Mouse (Mus musculus) Patski (cell line): Measurements from ENCODE around the gene Rhebl1. TPM values are rescaled to one million over a fixed set of nuclear protein-coding genes. Genes with fewer than 3 reads are reported as not detected.
A peak's percentile ranks its signal among the peaks of the same experiment; 100 is the strongest.

ENCODE experiments used
- ATAC-seq: fragments of 100-300 bp; one replicate; pipeline ENCODE4 v1.8.0; 2021
- CTCF ChIA-PET: fragments of 350-600 bp; sonication (Branson Sonifier 250); formaldehyde crosslinking; loops from one replicate; lab custom pipeline; 2022; ENCODE audit warnings: inconsistent platforms; lab: Charles Lee
- POLR2A ChIA-PET: fragments of 350-600 bp; sonication (Branson Sonifier 250); formaldehyde crosslinking; loops from one replicate; lab custom pipeline; 2022; ENCODE audit warnings: antibody characterized with exemption, inconsistent platforms; lab: Charles Lee
- DNase-seq: peaks from one replicate; pipeline ENCODE4 v3.0.0-alpha.2; 2011; ENCODE audit warnings: low read depth, low spot score
- H3K27me3 ChIP-seq: fragments of 371-371 bp; one replicate; pipeline ENCODE4 v1.5.1; 2021
- CTCF ChIP-seq: fragments of 100-300 bp; IDR thresholded peaks from one replicate; pipeline ENCODE4 v1.5.1; 2021
- in situ Hi-C: fragments of 300-500 bp; cut with MboI; formaldehyde crosslinking; loops from 3 replicates; pipeline ENCODE4 v1.11.1; 2018; ENCODE audit warnings: low pct_unique_long_range_greater_than_20kb, mixed read lengths
- polyA plus RNA-seq: library from polyadenylated mRNA; unstranded; gene quantifications from one replicate; pipeline ENCODE4 v1.2.3, GENCODE M21; 2021

The Rhebl1 gene
- polyA plus RNA-seq, 1 experiment from 2014 or later: 17.0 TPM

DNA sequence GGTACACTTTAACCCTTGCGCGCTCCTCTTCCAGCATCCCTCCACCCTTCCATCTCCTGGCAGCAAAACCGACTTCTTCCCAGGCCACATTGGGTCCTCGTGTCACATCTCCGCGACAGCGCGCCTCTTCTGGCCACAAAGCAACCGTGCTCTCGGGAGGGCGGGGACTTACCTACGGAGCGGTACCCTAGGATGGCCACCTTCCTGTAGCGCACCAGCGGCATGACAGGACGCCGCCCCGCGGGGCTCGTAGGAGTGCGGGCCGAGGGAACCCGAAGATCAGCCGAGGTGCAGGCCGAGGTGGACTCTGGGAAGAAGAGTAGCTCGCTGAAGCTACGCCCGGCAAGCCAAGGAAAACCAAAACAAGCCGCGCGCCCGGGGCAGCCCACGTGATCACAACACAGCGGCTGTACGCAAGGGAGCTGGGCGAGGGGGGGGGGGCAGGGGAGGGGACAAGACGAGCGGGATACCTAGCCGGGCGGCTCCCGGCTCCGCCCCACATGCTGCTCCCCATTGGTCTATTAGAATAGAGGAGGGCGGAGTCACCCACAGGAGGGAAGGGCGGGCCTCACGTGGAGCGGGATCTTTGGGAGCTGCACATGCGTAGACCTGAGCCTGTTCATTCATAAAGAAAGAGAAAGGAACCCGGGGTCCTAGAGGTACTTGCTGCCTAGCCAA is 13.2 kb downstream of the Rhebl1 start:
- peak; percentile 84 for ATAC-seq
- POLR2A ChIA-PET: interaction anchor here (0.6 kb wide), 1 partner anchor 570 kb away, joined by 4 read pairs; no protein-coding TSS in a partner anchor
- TF ChIP-seq CTCF: peak; percentile 53
- CTCF ChIA-PET: interaction anchor here (0.9 to 5.9 kb wide), 7 partner anchors 9 to 128 kb away, joined by 3 to 30 read pairs (median 4); no protein-coding TSS in a partner anchor
- H3K27me3 ChIP-seq: no peaks in the 10 kb centered on the region
- in situ Hi-C loops: loop anchor here (5.0 kb wide), 1 partner anchor 116 kb away; no protein-coding TSS in a partner anchor
- peak; percentile 58 for DNase-seq

DNA sequence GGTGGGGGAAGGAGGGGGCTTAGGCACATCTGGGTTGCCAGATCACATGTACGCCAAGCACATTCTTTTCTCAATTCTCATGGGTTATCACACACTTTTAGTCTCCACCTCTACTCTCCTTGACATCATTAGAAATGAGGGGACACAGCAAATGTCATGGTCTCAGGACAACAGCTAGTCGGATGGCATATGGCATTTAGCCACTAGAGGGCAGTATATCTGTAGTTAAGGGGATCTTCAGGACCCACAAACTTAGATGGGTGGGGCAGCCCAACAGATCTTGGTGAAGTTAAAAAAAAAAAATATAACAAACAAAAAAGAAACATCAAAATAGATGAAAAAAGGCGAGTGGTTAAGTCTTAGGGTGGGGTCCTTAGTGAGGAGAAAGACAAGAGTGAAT is 17.0 kb downstream of the Rhebl1 start:
- CTCF ChIA-PET: interaction anchor here (0.7 to 5.9 kb wide), 5 partner anchors 51 to 122 kb away, joined by 3 to 30 read pairs (median 6); partner anchors contain the start of gene Tuba1b
- POLR2A ChIA-PET: interaction anchor here (2.1 kb wide), 1 partner anchor 56 kb away, joined by 6 read pairs; the partner anchor contains the start of gene Tuba1b
- peak; percentile 87 for TF ChIP-seq CTCF

DNA sequence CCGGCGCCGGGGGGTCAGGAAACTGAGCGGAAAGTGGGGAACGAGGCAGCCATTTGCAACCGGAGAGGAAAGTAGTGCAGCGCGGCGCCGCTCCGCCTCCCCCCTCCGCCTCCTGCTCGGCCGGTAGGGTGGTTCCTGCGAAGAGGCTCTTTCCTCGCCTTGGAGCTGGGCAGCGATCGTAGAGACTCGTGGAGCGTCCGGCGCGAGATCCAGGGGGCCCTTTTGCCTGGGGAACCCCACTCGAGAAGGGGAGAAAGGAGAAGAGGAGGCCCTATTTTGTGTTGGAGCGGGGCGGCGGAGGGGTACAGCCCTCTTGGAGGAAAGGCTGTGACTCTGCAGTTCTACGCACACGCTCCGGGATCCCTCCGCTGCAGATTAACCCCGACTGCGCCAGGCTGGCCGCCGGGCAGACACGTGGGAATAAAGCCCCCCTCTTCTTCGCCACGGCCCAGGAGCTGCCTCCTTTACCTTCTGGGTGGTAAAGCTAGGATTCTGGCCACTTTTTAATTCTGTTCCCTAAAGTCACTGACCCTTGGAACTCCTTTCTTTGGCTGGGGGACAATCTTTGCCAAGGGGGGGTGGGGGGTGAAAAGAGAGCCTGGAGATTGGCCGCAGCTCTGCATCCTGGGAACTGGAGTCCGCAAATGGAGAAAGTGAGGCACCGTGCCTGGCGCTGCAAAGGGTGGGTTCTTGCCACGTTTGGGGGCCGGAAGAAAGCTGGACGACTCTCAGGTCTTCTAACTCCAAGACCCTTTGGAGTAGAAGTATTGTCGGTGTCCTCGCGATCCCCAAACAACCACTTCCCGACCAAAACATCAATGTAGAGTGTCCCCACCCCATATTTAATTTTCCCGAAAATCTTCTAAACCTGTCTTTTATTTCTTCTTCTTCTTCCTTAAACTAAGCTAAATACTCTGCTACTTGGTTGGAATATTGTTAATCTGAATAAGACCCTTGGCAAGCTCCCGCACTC is 22.1 kb downstream of the Rhebl1 start:
- TF ChIP-seq CTCF: no peak
- peak; percentile 73 for DNase-seq
- CTCF ChIA-PET: interaction anchor here (0.9 to 1.1 kb wide), 4 partner anchors 9 to 122 kb away, joined by 3 to 4 read pairs (median 3); no protein-coding TSS in a partner anchor

More for the DNA sequence above, 17.0 kb downstream of the Rhebl1 start:
- H3K27me3 ChIP-seq: no peaks in the 10 kb centered on the region
- in situ Hi-C loops: no loop called here
- no peak for ATAC-seq
- no peak for DNase-seq

DNA sequence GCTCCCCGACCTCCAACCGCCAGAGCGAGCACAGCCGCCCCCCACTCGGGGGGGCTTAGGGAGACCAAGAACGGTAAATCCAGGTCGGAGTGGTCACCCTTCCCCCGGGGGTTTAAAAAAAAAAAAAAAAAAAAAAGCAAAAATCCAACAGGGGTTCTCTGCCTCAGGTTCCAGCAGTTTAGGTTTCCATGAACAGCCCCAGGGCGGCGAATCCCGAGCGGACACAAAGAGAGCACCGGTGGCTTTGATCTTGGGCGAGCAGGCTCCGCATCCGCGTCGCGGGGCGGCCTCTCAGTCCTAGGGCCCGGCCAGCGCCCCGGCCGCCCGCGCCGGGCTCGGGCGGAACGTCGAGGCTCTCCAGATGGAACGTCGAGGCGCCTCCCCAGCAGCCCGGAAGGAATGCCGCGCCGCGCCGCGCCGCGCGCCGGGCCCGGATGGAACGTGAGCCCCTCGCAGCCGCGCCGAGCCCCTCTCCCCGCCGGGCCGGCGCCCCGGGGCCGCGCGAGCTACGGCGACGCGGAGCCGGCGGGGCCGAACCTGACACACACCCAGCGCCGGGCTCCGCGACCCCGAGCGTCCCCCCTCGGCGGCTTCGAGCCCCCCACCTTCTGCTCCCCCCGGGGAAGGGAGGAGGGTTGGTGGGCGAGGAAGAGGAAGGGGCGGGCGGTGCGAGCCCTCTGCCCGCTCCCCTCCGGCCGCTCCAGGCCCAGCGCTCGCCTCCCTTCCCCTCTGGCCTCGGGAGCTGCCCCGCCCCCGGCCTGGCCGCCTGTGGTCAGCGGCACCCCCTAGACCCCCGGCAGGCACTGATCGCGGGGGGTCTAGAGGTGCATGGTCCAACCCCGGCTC is 23.0 kb downstream of the Rhebl1 start, which contains the start of gene Kmt2d:
Gene Kmt2d, minus strand, starts transcription at position 135 of the 846 bp plus-strand sequence.
- DNase-seq (no peak), ATAC-seq (no peak)
- ChIA-PET CTCF (interaction anchor here (1.1 kb wide), 2 partner anchors 22 to 123 kb away, joined by 3 read pairs; no protein-coding TSS in a partner anchor), POLR2A (interaction anchor here (0.5 to 2.5 kb wide), 7 partner anchors 42 to 228 kb away, joined by 3 to 9 read pairs (median 4); partner anchors contain the start of genes Lmbr1l and Tuba1b)
- H3K27me3 ChIP-seq: no peaks in the 10 kb centered on the region
- in situ Hi-C loops: no loop called here
- no peak for TF ChIP-seq CTCF

More for the DNA sequence above, 22.1 kb downstream of the Rhebl1 start:
- POLR2A ChIA-PET: interaction anchor here (0.5 to 2.5 kb wide), 9 partner anchors 43 to 227 kb away, joined by 3 to 9 read pairs (median 4); partner anchors contain the start of genes Lmbr1l and Tuba1b
- in situ Hi-C loops: no loop called here
- H3K27me3 ChIP-seq: no peaks in the 10 kb centered on the region
- peak; percentile 29 for ATAC-seq

DNA sequence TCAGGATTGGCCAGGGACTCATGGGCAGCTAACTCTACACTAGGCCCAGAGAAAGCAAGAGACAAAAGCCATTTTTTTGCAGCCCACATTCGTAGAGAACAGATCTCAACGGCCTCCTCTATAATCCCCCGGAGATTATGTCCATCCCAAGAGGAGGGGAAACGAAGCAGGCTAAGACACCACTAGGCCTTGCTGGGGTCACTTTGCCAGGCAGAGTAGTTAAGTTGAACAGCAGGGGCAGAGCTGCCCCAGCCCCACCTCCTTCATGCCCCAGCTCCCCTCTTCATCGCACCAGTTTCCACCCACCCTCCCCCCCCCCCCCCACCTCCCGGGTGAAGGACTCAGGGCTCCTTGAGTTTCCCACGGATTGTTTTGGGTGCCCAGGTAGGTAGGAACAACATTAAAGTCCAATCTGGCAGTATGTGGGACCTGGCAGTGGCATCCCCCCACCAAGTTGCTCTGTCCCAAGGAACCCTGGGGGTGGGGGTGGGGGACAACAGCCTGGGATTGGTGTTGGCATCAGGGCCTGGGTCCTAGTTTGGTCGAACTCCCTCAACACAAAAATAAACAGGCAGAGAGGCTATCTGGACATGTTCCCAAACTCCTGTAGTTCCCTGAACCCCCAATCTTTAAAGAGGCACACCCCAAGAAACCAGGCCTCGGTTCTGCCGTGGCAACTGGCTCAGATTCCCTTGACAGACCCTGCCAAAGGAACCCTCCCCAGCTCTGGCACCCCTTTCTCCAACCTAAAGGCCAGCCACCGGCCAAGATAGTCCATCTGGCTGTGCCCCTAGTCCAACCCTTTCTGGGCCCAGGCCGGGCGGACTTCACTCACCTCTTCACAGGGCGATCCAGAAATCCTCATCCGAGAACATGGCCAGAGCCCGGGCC is 23.9 kb downstream of the Rhebl1 start:
- CTCF ChIA-PET: no interaction called here
- ATAC-seq (no peak), DNase-seq (no peak)
- in situ Hi-C loops: no loop called here
- POLR2A ChIA-PET: interaction anchor here (2.5 kb wide), 1 partner anchor 59 kb away, joined by 9 read pairs; no protein-coding TSS in a partner anchor
- no peak for TF ChIP-seq CTCF
- H3K27me3 ChIP-seq: no peaks in the 10 kb centered on the region

DNA sequence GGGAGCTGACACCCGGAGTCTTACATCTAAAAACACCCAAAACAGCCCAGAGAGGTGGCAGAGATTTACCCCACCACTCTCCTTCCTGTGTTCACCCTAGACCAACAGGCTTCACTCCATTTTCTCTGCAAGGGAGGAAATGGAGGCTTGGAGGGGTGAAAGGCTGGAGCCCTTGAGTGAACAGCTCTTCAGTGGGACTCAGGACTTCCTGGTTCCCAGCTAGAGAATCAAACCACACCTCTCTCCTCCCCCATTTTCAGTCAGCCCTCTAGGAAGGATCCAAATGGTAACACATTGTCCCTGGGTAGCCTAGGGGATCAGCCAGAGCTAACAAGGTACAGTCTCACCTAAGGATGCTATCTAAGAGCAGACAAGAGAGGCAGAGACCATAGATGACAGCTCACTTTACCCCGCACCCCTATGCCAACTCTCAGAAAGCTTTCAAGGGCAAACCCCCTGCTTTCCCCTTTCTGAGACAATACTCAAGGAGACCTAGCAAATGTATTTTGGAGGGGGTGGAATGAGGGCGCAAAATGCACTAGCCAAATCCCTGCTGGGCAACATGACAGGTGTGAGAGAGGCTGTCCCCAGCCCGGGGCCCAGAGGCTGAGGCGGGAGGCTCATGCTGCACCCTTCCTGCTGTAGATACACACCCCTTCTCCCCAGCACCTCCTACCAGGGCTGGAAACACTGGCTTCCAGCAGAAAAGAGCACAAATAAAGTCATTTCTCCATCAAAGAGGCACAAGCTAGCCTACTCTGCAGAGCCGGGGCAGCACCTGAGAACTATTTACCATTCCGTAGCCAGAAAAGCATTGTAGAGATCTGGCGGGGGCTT is 24.8 kb downstream of the Rhebl1 start:
- TF ChIP-seq CTCF: no peak
- DNase-seq (no peak), ATAC-seq (no peak)
- POLR2A ChIA-PET: interaction anchor here (0.7 kb wide), 1 partner anchor 12 kb away, joined by 3 read pairs; no protein-coding TSS in a partner anchor
- no peaks in the 10 kb centered on the region for H3K27me3 ChIP-seq
- in situ Hi-C loops: no loop called here
- CTCF ChIA-PET: interaction anchor here (1.2 kb wide), 1 partner anchor 23 kb away, joined by 3 read pairs; no protein-coding TSS in a partner anchor

DNA sequence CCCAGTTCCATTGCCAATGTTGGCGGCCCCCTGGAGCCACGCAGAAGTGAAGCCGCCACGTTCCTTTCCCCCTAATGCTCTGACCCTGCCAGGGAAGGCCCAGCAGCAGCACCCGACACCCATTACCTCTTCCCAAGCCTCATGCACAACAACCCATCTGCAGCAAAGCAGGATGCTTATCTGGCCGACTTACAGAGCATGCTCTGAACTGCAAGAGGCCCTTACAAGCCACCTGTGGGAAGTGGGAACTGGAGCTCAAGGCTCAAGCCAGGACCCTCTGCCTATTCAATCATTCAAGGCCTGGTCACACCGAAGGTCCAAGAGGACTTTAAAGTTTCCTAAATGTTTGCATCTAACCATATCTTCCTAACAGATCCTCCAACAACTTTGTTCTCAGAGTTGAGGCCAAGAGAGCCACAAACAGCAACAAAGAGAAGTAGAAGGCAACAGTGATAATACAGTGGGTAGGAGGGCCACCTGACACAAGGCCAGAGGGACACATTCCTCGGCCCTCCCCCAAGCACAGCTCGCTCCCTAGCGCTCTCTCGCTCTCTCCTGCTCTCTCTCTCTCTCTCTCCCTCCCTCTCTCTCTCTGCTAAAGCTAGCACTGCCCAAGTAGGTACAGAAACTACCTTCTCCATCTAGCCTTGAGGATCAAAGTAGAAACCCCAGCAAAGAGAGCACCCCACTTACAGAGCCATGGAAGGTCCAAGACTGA is 25.8 kb downstream of the Rhebl1 start:
- ChIA-PET POLR2A (interaction anchor here (0.6 to 0.7 kb wide), 2 partner anchors 11 to 23 kb away, joined by 3 to 5 read pairs; no protein-coding TSS in a partner anchor), CTCF (interaction anchor here (1.0 to 1.2 kb wide), 2 partner anchors 24 to 124 kb away, joined by 3 read pairs; no protein-coding TSS in a partner anchor)
- no peak for DNase-seq
- TF ChIP-seq CTCF: no peak
- ATAC-seq: no peak
- H3K27me3 ChIP-seq: no peaks in the 10 kb centered on the region
- in situ Hi-C loops: no loop called here
